ENCODE assay signal across 14 mouse cellular contexts in genomic region chr15:12833385-12833784, GRCm38 (mm10).
"Had no signal": no experiment of that assay in that cellular context is flagged by ENCODE, and none has a peak within 500 bp of the region (broad histone marks: within the 10 kb centered on the region; RNA-seq: fewer than 3 reads in every experiment).

No protein-coding gene starts in this region.

- H3K4me2 ChIP-seq: kidney, embryonic 15.5 days; limb, embryonic 13.5 days; liver, embryonic 11.5 days; lung, embryonic 14.5 days; neural tube, embryonic 15.5 days had no signal

- DNase-seq: kidney, postnatal 14 days; left cerebral cortex, postnatal 4 days; lung, embryonic 14.5 days; lung, postnatal 10 days; lung, postnatal 4 days; right cerebral cortex, adult 18-20 months; right cerebral cortex, postnatal 25 days; thymus, adult 2 months; thymus, postnatal 25 days had no signal

- H3K27me3 ChIP-seq: kidney, embryonic 15.5 days; limb, embryonic 13.5 days; neural tube, embryonic 15.5 days had no signal

- H3K9me3 ChIP-seq: kidney, embryonic 15.5 days; limb, embryonic 13.5 days; midbrain, embryonic 10.5 days; neural tube, embryonic 15.5 days had no signal

- H3K4me3 ChIP-seq: kidney, embryonic 15.5 days; limb, embryonic 13.5 days; midbrain, embryonic 10.5 days; neural tube, embryonic 15.5 days had no signal

- H3K27ac ChIP-seq: kidney, embryonic 15.5 days; limb, embryonic 13.5 days; midbrain, embryonic 10.5 days; neural tube, embryonic 15.5 days had no signal

- H3K9ac ChIP-seq: kidney, embryonic 15.5 days; limb, embryonic 13.5 days; lung, embryonic 14.5 days; neural tube, embryonic 15.5 days had no signal

- H3K4me1 ChIP-seq: kidney, embryonic 15.5 days; limb, embryonic 13.5 days; midbrain, embryonic 10.5 days had no signal
